Mouse (Mus musculus) embryonic fibroblast, embryonic 13.5 days (primary cell): ENCODE results near the gene Pcsk5.

Experiments used
- CTCF ChIP-seq: IDR thresholded peaks from 2 replicates; pipeline ENCODE4 v1.5.1; 2011; ENCODE audit warnings: mild to moderate bottlenecking, control low read depth, low read length, moderate library complexity, borderline replicate concordance; ENCODE audit not compliant: insufficient read depth
- POLR2A ChIP-seq: IDR thresholded peaks from 2 replicates; pipeline ENCODE4 v1.6.1; 2011; ENCODE audit warnings: low read depth, mild to moderate bottlenecking, control low read depth, low read length, moderate library complexity

- TF ChIP-seq POLR2A (no peak), CTCF (no peak)
Measured at GRCm38 (mm10) chr19:17762740-17763139, 74.7 kb downstream of the Pcsk5 start.
